Mouse (Mus musculus): Measurements from ENCODE around the gene B230118H07Rik.
A peak's percentile ranks its signal among the peaks of the same experiment; 100 is the strongest.
"Not testable (repeated sequence)": the region's sequence is repeated elsewhere in the genome, so short reads cannot be mapped to it uniquely, and the experiment has no call there.

Gene B230118H07Rik

DNA sequence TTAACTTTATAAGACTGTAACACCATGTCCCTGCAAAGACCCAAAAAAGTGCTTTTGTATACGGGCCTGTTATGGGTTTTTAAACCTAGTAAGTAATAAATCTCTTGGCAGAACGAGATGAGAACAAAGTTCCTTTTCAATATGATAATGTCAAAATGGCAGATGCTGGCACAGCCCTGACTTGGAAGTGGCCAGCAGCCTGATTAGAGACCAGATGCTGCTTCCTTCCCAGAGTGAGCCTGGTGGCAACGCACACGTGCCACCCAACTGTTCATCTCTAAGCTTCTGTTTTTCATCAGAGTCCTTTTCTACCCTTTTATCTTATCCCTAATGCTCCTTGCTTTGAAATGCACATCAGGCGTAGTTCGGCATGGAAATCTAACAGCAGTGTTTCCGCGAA, 58.0 kb downstream of the B230118H07Rik start:
- DNase-seq (ENCODE audit: low spot score), result peak; percentile 16

DNA sequence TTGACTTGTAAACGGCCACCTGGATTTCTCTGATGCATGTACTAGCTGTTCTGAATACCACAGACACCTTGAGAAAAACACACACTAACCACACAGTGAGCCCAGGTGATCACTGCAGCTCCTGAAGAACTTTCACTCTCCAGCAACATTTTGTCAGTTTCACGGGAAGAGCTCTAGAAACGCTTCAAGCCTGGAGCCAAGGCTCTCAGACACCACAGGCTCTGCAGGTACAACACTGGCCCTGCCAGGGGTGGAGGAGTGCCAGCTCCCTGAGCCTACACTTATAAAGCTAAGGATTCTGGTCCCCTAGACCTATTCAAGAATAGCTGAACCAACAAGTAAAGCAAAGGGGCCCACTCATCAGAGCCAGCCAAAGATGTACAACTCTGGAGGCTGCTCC, 67.9 kb downstream of the B230118H07Rik start:
- DNase-seq (ENCODE audit: low spot score), result no peak

DNA sequence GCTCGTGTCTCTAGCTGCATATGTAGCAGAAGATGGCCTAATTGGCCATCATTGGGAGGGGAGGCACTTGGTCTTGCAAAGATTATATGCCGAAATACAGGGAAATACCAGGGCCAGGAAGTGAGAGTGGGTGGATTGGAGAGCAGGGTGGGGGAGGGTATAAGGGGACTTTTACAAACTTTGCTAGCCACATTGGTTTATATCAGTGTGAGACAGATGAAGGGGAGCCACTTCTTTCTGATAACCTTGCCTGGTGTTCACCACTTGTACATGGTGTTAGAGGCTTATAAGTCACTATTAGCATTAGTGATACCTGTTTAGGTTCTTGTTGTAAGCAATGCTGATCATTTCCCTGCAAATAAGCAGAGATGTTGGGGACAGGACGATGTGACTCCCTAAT, 68.4 kb downstream of the B230118H07Rik start:
- DNase-seq (ENCODE audit: low spot score), result no peak

DNA sequence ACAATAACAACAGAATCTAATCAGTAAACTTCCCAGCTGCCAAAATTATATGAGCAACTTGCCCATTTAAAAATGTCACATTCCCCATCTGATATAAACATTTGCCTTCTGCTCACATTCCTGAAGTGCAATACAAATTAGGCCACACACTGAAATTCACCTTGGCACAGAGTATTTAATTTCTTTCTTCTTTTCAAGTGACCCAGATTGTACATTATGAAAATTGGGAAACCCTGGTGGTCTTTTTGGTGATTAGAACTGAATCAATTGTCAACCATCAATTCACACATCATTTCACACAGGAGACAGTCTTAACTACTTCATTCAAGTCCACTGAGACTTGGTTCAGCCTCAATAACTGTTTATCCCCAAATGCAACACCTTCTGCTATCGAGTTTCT, 68.9 kb downstream of the B230118H07Rik start:
- DNase-seq (ENCODE audit: low spot score), result no peak

DNA sequence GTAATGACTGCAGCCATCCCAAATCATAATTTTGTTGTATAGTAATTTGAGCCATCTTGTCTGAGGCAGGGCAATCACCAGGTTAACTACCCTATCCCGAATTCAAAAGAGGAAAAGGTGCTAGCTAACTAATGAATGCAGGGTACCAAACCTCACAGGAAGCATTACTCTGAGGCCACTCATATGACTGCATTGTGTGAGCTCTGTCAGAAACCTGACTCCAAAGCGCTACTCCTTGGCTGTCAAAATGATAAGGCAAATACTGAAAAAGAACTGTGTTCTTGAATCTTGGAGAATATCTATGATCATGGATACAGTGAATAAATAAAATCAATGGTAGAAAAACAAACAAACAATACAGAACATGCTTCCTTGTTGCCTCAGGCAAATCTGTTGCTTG, 69.3 kb downstream of the B230118H07Rik start:
- no peak for DNase-seq (ENCODE audit: low spot score)

DNA sequence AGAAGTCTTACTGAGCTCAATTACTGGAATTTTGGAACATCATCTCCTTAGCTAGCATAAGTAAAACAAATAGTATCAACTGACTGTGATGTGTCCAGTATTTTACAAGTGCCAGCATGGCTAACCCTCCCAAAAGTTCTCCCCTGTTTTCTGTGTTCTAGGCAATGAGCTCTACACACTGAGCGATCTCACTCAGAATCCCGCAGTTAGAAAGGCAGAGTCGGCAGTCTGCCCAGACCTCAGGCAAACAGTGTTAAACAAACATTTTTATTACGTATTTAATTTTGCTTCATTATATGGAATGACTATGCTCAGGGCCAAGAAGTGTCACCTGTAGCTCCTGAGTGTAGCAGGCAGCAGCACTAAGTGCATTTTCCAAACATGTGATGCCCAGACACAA, 72.1 kb downstream of the B230118H07Rik start:
- DNase-seq (ENCODE audit: low spot score), result no peak

DNA sequence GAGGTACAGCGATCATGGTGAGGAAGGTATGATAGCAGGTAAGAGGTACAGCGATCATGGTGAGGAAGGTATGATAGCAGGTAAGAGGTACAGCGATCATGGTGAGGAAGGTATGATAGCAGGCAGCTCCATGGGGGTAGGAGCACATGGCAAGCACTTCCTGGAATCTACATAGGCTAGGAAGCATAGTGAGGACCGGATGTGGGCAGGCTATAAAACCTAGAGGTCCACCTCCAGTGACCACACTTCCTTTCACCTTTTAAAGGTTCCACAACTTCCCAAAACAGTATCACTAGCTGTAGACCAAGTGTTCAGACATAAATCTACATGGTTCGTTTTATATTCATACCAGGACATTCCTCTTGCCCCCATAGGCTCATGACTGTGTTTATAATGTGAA, 80.1 kb downstream of the B230118H07Rik start:
- no peak for DNase-seq (ENCODE audit: low spot score)

DNA sequence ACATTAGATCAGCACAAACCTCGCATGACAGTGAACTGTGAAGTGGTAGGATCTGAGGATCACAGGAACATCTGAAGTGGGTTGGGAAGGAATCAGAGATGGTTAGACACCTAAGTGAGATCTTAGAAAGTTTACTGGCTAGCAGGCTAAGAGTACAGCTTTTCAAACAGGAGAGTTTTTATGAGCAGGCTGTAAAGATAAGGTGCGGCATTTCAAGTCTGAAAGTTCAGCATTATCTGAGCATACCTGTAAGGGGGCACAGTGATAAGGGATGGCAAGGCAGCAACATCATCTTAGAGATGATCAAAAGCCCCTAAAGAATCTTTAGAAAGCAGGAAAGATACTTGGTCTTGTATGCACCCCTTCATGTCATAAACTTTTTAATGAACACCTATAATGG, 81.8 kb downstream of the B230118H07Rik start:
- DNase-seq (ENCODE audit: low spot score), result no peak

DNA sequence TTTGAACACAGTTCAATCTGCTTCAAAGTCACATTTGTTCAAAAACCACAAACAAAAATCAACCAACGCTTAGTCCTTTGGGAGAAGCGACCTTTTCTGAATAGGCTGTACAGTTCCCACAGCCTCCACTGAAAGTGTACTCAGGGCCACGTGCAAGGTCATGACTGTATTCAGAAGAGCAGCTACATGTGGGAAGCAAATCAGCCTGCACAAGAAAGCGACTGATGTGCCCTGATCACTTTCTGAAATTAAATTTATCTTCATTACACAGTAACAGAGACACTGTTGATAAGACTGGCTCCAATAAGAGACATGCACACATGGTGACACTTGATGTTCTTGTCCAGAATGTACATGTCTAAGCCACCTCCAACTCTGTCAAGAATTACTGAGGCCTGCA, 85.6 kb downstream of the B230118H07Rik start:
- no peak for DNase-seq (ENCODE audit: low spot score)

DNA sequence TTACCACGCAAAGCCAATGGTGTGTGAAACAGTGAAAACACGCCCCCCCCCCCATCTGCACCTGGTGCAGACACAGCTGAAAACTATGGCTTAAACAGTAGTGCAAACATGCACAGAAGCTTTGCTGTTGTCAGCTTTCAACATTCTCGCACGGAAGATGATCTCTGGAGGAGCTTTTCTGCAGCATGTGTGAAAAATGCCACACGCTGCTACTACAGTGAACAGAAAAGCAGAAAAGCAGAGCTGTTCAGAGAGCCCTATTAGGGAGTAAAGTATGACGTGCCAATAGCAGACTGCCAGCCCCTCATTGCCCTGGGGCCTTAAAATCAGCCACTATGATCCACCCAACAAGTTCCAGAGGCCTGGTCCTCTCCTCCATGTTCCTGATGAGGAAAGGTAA, 86.1 kb downstream of the B230118H07Rik start:
- DNase-seq (ENCODE audit: low spot score), result no peak

DNA sequence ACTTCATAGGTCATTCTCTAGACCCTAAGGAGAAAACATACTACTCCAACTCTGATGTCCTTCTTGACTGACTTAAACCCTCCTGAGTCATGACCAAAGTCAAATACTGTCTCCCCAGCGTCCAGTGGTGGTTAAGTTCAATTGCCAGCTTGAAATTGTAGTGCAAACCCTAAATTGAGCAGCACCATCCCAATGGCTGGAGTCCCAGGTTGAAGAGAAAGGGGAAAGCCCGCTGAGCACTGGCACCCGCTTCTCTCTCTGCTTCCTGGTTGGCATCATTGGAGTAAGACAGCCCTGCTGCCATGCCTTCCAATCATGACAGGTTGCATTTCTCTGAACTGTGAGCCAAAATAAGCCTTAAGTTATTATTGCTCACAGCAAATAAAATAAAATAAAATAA, 89.9 kb downstream of the B230118H07Rik start:
- no peak for DNase-seq (ENCODE audit: low spot score)

DNA sequence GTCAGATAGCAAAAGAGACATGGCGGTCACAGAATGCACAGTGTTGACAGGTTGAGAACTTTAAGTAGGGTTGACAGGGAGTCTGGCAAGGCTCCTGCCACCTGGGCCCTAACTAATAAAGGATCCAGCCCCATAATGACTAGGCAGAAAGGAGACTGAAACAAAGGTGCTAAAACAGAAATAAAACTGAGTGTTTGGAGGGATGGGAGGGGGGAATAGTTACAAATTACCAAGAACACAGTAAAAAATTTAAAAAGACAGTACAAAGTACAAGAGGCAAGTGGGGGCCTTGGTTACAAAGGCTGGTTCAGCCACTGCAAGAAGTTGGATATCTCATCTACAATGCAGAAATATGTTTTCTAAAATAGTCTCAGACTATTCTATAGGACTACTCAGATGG, 93.4 kb downstream of the B230118H07Rik start:
- DNase-seq (ENCODE audit: low spot score), result no peak

DNA sequence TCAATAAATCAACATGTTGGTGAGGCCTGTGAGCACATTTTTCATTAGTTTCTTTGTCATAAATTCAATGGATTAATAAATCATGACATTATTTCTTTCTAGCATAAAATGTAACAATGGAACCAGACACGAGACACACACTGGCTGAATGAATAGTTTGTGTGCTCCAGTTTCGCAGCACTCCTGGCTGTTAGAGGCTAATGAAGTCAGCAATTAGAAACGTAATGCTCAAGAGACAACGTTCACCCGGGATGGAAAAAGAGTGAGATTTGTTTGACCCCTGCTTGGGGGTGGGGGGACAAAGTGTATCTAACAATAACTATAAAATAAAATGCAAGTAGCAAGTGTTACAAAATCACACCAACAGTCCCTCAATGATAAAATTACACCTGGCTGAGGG, 95.5 kb downstream of the B230118H07Rik start:
- no peak for DNase-seq (ENCODE audit: low spot score)

DNA sequence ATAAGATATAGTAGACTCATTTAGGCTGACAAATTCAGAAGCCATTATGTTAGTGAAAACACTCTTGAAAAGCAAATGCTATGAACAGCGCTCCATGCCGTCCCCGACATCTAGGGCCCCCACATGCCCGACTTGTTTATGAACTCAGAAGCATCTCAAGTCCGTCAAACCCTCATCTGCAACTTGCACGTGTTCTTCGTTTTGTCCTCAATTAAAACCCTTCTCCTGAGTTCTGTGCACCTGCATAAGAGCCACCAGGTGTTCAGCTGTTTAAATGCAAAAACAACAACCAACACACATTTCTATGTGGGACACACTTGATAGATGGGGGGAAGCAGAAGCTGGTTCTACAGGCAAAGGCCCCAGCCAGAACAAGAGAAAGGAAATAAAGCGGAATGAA, 97.0 kb downstream of the B230118H07Rik start:
- DNase-seq (ENCODE audit: low spot score), result no peak

DNA sequence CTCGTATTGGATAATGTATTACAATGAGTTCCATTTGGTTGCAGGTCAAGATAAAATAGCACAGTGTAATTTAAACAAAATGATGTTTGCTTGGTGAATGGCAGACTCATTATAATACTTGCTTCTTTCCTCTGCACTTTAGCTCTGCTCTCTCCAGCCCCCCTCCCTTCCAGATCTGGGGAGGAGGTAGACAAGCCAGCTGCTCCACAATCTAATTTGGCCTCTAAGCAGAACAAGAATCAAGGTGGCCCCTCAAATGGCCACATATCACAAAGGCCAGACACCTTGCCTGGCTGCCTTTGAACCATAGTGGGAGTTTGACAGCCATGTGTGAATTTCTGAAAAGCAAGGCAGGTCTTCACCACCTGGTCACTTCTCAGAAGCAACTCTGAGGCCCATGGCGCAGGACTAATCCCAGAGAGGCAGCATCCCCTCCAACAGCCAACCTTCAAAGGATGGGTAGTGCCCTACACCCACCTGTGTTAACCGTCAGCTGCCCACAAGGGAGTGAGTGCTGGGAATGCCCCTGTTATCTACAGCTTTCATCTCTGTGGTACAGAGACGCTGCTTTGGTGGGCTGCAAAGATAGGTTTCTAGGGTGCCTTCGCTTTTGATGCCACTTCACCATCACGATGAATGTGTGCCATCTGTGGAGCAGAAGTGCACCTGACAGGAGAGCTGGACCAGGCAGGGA, 98.2 kb downstream of the B230118H07Rik start:
- DNase-seq (ENCODE audit: low spot score), result no peak

DNA sequence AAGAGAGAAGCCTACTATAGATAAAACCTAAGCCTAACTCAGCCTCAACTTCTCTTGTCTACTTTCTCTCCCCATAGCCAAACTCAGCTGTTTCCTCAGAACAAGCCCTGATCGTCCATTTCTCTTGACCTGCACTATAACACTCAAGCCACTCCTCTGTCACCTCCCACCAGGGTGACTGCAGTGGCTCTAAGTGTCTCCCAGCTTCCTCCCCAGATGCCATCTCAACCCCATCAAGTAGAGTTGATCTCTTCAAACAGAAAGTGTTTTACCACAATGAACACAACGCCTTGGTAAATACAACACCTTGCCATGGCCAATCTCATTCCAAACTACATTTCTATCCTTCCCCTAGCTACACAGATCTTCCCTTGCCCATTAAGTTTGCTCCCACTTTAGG, 99.2 kb downstream of the B230118H07Rik start:
- DNase-seq (ENCODE audit: low spot score), result no peak

DNA sequence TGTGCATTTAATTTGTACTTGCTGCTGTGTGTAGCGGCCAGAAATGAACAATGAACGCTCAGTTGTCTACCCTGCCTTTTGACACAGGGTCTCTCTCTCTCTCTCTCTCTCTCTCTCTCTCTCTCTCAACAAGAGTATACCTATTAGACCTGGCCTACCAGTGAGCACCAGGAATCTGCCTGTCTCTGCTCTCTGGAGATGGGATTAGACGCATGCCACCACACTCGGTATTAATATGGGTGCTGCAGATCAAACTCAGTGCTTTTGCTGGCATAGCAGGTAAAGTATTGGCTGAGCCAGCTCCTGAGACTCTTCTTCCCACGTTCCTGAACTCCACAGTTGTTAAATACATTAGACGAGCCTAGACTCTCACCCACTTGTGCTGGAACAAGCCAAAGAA, 100.5 kb downstream of the B230118H07Rik start:
- DNase-seq (ENCODE audit: low spot score), result no peak

DNA sequence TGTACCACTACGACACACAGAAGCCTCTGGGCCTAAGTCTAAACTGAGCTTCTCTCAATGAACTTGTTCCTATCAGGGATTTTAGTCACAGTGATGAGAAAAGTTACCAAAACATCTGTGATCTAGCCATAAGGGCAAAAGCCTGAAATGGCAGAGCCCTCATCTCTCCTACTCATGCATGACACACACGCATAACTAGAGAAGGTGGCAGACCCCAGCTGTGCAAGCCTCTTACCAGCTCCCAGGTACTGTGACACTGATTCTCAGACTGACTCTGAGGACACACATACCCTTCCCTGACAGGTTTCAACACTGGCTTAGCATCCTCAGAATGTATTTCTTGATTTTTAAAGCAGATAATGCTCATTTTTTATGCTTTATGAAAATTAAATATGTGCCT, 103.7 kb downstream of the B230118H07Rik start:
- no peak for DNase-seq (ENCODE audit: low spot score)

DNA sequence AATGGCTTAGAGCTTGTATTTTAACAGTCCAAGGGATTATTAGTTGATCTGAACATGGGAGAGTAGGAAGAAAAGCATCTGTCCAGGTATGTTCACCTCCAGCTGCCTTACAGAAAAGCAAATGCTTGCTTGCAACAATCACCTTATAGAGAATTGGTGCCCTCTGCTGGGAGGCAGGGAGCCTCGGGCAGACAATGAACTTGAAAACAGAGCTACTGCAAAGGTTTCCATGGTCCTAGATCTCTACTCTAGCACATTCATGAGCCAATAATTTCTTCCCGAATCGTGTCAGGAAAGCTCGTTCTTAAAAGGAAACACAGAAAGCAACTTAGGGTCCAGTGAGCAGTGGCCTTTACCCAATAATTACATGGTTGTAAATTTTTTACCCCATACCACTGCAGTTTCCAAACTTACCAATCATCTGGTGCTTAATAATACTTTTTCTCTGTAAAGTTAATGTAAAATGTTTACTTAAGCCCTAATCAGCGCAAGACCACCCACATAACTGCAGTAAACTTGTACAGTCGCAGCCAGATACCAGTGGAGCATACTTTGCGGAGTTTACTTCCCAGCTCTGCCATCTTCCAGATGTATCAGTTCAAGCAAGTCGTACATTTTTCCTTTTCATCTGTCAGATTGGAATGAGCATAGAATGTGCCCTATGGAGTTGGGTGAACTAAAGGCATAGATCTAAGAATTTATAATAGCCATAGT, 105.5 kb downstream of the B230118H07Rik start:
- no peak for DNase-seq (ENCODE audit: low spot score)

DNA sequence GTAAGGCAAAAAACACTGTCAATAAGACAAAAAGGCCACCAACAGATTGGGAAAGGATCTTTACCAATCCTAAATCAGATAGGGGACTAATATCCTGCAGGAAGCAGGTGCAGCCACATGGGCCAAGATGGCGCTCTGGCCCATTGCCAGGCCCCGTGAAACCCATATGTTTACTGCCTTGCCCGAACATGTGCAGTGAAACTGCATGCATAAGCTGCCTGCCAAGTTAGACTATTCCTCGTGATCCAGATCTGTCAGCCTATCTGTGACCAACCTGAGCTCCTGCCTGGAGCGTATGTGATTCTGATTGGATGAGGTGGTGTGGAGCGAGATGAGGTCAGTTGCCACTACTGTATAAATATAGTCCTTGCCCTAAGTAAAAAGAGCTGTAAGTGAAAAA, 112.4 kb downstream of the B230118H07Rik start:
- DNase-seq (ENCODE audit: low spot score), result not testable (repeated sequence)

DNA sequence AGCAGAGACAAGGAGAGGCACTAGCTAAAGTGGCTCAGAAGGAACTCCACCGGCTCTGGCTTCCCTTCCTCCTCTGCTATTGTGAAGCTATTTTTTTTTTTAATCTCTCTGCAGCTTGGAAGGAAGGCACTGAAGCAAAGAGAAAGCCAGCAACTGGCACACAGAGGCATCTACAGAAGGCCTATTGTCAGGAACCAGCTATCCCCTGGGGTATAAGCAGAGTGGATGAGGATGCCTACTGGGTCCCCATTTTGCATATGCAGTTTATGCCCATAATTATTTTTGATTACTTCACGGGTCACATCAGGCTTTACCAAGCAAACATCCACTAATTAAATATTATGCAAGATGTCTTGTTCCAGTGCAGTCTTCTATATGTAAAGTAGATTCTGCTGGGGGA, 115.6 kb downstream of the B230118H07Rik start:
- DNase-seq (ENCODE audit: low spot score), result no peak

DNA sequence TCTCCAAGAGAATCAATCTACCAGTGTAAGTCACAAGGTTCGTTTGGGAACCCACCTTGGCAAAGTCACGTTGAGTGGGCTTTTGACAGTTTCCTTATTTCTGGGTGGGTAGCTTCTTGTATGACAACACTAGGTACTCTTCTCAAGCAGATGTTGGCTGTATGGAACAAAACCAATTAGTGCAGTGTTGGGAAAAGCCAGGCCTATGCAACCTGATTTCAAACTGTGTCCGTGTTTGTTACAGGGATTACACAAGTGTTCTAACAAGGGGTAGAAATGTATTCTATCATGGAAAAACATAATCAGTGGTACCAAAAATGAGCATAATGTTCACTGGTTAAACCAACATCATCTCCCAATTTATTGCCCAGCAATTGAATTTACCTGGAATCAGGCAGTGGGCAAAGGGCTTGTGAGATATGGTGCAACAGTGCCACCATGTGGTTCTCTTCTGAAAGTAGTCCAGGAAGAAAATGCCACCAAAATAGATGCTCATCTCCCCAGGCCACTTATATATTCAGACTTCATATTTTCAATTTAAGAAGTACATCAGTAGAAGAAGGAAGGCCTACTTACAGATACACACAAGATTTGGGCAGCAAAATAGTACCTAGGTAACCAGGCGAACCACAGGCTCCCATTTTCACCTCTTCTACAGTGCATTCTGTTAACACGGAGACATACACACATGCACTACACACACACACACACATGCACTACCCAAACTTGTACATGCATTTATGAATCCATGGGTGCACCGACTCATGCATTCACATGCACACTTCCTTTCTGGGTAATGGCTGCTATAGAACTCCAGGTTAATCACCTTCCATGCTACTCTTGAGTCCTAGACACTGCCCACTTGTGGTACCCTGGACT, 123.6 kb downstream of the B230118H07Rik start:
- peak; percentile 42 for DNase-seq (ENCODE audit: low spot score)

DNA sequence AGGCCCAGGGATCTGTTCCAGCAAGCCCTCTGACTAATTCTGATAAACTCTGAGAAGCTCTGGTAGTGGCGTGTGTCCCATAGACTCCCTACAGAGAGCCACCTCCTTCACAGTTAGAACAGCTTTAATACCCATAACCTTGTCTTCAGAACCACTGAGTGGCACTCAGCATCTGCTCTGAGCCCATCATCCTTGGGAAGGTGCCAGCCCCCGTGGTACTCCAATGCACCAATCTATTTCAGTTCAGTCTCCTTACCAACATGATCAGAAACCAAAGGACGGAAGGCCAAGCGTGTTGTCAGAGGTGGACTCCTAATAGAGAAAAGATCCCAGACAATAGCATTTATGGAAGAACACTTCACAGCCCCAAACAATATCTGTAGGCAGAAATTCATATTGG, 124.2 kb downstream of the B230118H07Rik start:
- DNase-seq (ENCODE audit: low spot score), result no peak
